Comparison of ENCODE assay signal across 11 mouse cellular contexts in the genomic region with DNA sequence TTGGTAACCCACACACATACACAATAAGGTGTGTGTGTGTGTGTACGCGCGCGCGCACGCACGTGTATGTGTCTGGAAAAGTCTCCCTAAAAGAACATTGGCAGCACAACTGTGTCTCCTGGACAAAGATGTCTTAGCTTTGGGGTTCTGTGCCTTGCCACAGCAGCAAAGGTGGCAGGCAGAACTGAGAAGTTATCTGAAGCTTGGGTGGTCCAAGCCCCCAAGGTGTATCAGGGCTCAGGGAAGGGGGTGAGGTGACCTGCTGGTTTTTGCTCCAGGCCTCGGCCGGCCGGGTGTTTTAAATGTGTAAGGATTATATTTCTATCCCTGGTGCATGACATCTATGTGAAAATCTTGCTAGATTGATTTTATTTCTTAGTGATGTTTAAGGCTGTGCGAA. TPM values are rescaled to one million over a fixed set of nuclear protein-coding genes. Genes with fewer than 3 reads are reported as not detected.
DNase-seq lines count a peak whose midpoint lies in the region; ATAC-seq and TF ChIP-seq lines count a peak whose summit lies in the region.
"Had no signal": no experiment of that assay in that cellular context is flagged by ENCODE, and none has a peak within 500 bp of the region (broad histone marks: within the 10 kb centered on the region; RNA-seq: fewer than 3 reads in every experiment).

No protein-coding gene starts in this region.

- H3K4me3 ChIP-seq in cortical plate, adult 2 months (ENCODE audit: insufficient read depth, low read length) = peak overlapping the region; percentile 89; the same call in 1 of the 2 replicates
- peak overlapping the region; percentile 62 for H3K4me3 ChIP-seq in forebrain, postnatal 0 days (ENCODE audit: low read depth, low read length)
- no peak overlapping the region for H3K4me3 ChIP-seq in midbrain, embryonic 11.5 days (ENCODE audit: low read depth, low read length)

- H3K27me3 ChIP-seq in forebrain, postnatal 0 days (ENCODE audit: insufficient read depth, low read length) = no peaks in the 10 kb centered on the region
- H3K27me3 ChIP-seq in midbrain, embryonic 11.5 days (ENCODE audit: control insufficient read depth, insufficient read depth, low read length) = peaks cover 11% of the 10 kb centered on the region

- TF ChIP-seq POLR2A in cortical plate, adult 2 months (IDR thresholded peaks at IDR 0.05; ENCODE audit: extremely low read depth, insufficient read depth, low read length) = no peak

- 85% methylated on average over 11 of the region's 11 CpGs for WGBS in forebrain, postnatal 0 days
- 82% methylated on average over 11 of the region's 11 CpGs for WGBS in midbrain, embryonic 11.5 days

- peak overlapping the region; percentile 72 for H3K4me2 ChIP-seq in forebrain, postnatal 0 days (ENCODE audit: low read depth)
- peak overlapping the region; percentile 98; the same call in 1 of the 2 replicates for H3K4me2 ChIP-seq in midbrain, embryonic 11.5 days

- peak; percentile 57 for DNase-seq in cerebellum, adult 9-11 months
- no peak for DNase-seq in forebrain, postnatal 0 days
- DNase-seq in midbrain, embryonic 11.5 days (ENCODE audit: low spot score, missing footprints) = no peak
- DNase-seq in gastrocnemius, postnatal 14 days = no peak
- no peak for DNase-seq in gastrocnemius, postnatal 36 days
- DNase-seq in adipocyte (ENCODE audit: low spot score) = no peak

- intact Hi-C loops in gastrocnemius, postnatal 14 days (cut with DNase I; ENCODE audit: low total_unique reads) = loop anchor here (5.0 to 10.0 kb wide), 2 partner anchors 266 to 559 kb away; no protein-coding TSS in a partner anchor
- intact Hi-C loops in gastrocnemius, postnatal 36 days (cut with DNase I) = loop anchor here (1.0 to 5.0 kb wide), 2 partner anchors 267 to 561 kb away; no protein-coding TSS in a partner anchor

- H3K36me3 ChIP-seq in forebrain, postnatal 0 days (ENCODE audit: insufficient read depth) = no peaks in the 10 kb centered on the region
- no peaks in the 10 kb centered on the region for H3K36me3 ChIP-seq in midbrain, embryonic 11.5 days (ENCODE audit: control insufficient read depth, insufficient read depth, low read length)
- H3K36me3 ChIP-seq: lung, embryonic 15.5 days had no signal

- ATAC-seq in cerebellum, adult (ENCODE audit: insufficient number of reproducible peaks, low FRiP score, low TSS enrichment) = no peak
- ATAC-seq in forebrain, postnatal 0 days = no peak
- ATAC-seq in midbrain, embryonic 11.5 days (ENCODE audit: low FRiP score) = no peak

- no peak for TF ChIP-seq CTCF in cortical plate, adult 2 months (IDR thresholded peaks at IDR 0.05; ENCODE audit: extremely low read depth, insufficient read depth, low read length)
- TF ChIP-seq CTCF in forebrain, postnatal 0 days (IDR thresholded peaks at IDR 0.05; ENCODE audit: low read depth) = no peak

- H3K9ac ChIP-seq in forebrain, postnatal 0 days = peak overlapping the region; percentile 88
- H3K9ac ChIP-seq in midbrain, embryonic 11.5 days (ENCODE audit: low read length) = no peak overlapping the region
- H3K9ac ChIP-seq: lung, embryonic 15.5 days had no signal

- H3K9me3 ChIP-seq in forebrain, postnatal 0 days (ENCODE audit: low read length) = no peaks in the 10 kb centered on the region
- no peaks in the 10 kb centered on the region; the same call in 1 of the 2 replicates for H3K9me3 ChIP-seq in midbrain, embryonic 11.5 days (ENCODE audit: control insufficient read depth, low read length)
- H3K9me3 ChIP-seq: lung, embryonic 15.5 days had no signal

- H3K27ac ChIP-seq in cortical plate, adult 2 months (ENCODE audit: insufficient read depth, low read length) = no peak overlapping the region
- peak overlapping the region; percentile 96; the same call in 1 of the 2 replicates for H3K27ac ChIP-seq in forebrain, postnatal 0 days (ENCODE audit: low read depth, low read length)
- no peak overlapping the region for H3K27ac ChIP-seq in midbrain, embryonic 11.5 days (ENCODE audit: low read depth, low read length)
- H3K27ac ChIP-seq: lung, embryonic 15.5 days; stomach, postnatal 0 days had no signal

- no peaks in the 10 kb centered on the region for H3K4me1 ChIP-seq in cortical plate, adult 2 months (ENCODE audit: control insufficient read depth, insufficient read depth, low read length)
- H3K4me1 ChIP-seq in forebrain, postnatal 0 days (ENCODE audit: insufficient read depth) = peaks cover 2% of the 10 kb centered on the region; the same call in 1 of the 2 replicates
- H3K4me1 ChIP-seq in midbrain, embryonic 11.5 days (ENCODE audit: control insufficient read depth, insufficient read depth, low read length) = peaks cover 13% of the 10 kb centered on the region

RNA-seq across cellular contexts. Expression of gene Ntrk2, which starts 0.5 kb away (rescaled TPM):
- polyA plus RNA-seq in cortical plate, adult 2 months (2012; rRNA removed) = 200 and 214 TPM in 2 replicates
- total RNA-seq in forebrain, postnatal 0 days (2014; rRNA removed) = 180 and 184 TPM in 2 replicates
- polyA plus RNA-seq in forebrain, postnatal 0 days (2015; fragmentation: Nextera tagmentation; extraction: Ambion mirVana) = 102 and 131 TPM in 2 replicates
- 35.8 and 37.8 TPM in 2 replicates for polyA plus RNA-seq in midbrain, embryonic 11.5 days (2014; fragmentation: Nextera tagmentation; extraction: Ambion mirVana)
- 10 to 100 TPM in 1 of 2 experiments, 1 to 10 TPM in 1; 7.2 to 11.0 TPM for total RNA-seq in gastrocnemius, postnatal 14 days (2021)
- 1 to 10 TPM; 3.5 to 4.0 TPM for total RNA-seq in gastrocnemius, postnatal 36 days (2021)
- total RNA-seq: megakaryocyte, adult 5-6 weeks had no signal

Comparison
In these comparisons a context has a peak if more than half of its experiments do, and no peak if none do; other contexts are left out.
1. RNA of gene Ntrk2, which starts 0.5 kb away (total RNA-seq): 180 to 184 TPM in forebrain, postnatal 0 days; 7.2 to 11.0 TPM in gastrocnemius, postnatal 14 days and 3.5 to 4.0 TPM in gastrocnemius, postnatal 36 days; every median in the first group is over 10 times any median in the second.